Mouse (Mus musculus): Measurements from ENCODE around the gene Gab1. TPM values are rescaled to one million over a fixed set of nuclear protein-coding genes. Genes with fewer than 3 reads are reported as not detected.

The Gab1 gene
- total and polyA plus RNA-seq, 3 experiments, result 4.0 to 8.1 TPM; not detected in 1

DNA sequence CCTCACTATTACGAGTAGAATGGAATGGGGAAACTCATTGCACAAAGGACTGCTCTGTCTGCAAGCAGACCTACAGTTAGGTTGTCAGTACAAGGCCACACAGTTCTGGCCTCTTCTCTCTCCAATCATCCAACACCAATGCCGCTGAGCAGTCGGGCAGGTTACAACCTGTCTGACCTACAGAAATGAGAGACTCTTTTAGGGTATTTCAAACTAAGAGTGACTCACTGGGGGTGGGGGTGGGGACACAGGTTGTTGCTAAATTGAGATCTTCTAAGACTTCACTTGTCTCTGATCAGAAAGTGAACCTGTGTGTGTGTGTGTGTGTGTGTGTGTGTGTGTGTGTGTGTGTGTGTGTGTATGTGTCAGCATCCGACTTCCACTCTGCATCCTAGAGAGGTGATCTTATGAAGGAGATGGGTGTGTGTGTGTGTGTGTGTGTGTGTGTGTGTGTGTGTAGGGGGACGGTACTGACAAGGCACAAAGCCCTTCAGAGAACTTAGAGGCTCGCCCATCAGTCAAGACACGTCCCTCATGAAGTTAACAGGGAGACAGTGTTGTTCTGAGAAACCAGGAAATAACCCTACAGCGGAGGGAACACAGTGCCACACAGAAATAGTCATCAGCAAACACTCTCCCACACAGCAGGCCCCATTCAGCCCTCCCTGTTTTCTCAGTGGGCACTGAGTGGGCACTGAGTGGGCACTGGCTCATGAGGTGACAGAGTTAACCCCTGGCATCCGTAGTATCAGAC is 27.7 kb downstream of the Gab1 start:
- TF ChIP-seq TBP (IDR thresholded peaks at IDR 0.05; ENCODE audit: low read depth, low read length) (no peak), MXI1 (IDR thresholded peaks at IDR 0.05; ENCODE audit: low read depth, low read length) (no peak), SMC3 (IDR thresholded peaks at IDR 0.05; ENCODE audit: low read depth, low read length) (no peak)
- Histone ChIP-seq H3K79me2 (ENCODE audit: control insufficient read depth, insufficient read depth, low read length, poor library complexity) (no peaks in the 10 kb centered on the region), H3K27ac (ENCODE audit: control insufficient read depth, low read depth, low read length) (no peak overlapping the region), H3K4me3 (ENCODE audit: control insufficient read depth in 1 of 2, insufficient read depth in 1 of 2, low read depth in 2 of 2, low read length in 2 of 2) (no peak overlapping the region), H3K9ac (ENCODE audit: control insufficient read depth, low read depth, low read length, poor library complexity, severe bottlenecking) (no peak overlapping the region), H3K27me3 (ENCODE audit: control insufficient read depth in 1 of 2, insufficient read depth in 2 of 2, low read length in 2 of 2) (no peaks in the 10 kb centered on the region), H3K9me3 (replicated peaks; ENCODE audit: insufficient read depth, low read length) (no peaks in the 10 kb centered on the region), H3K4me1 (ENCODE audit: control insufficient read depth in 1 of 2, insufficient read depth in 2 of 2, low read length in 2 of 2) (peaks cover 7 to 10% of the 10 kb centered on the region in 2 experiments; a peak in 3 of 4 replicates), H3K36me3 (ENCODE audit: control insufficient read depth in 1 of 2, insufficient read depth in 2 of 2, low read length in 2 of 2) (peaks cover 0 to 12% of the 10 kb centered on the region in 2 experiments; a peak in 2 of 4 replicates)
- DNase-seq (ENCODE audit: low read depth, low spot score), result no peak

DNA sequence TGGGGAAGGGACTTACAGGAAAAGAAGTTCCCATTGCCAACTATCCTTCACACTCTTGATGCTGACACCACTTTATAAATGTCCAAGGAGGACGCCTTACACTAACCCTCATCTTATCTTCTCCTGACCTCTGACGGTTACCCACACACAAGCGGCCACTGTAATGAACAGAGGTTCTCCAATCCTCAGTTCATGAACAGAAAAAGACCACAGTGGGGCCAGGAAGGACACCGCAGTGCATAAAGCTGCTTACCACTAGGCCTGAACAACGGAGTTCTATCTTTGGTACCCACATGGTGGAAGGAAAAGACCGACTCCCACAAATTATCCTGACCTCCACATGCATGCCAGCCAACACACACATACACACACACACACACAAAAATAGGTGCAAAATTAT is 28.7 kb downstream of the Gab1 start:
- Histone ChIP-seq H3K9ac (ENCODE audit: control insufficient read depth, low read depth, low read length, poor library complexity, severe bottlenecking) (no peak overlapping the region), H3K4me1 (ENCODE audit: control insufficient read depth in 1 of 2, insufficient read depth in 2 of 2, low read length in 2 of 2) (peaks cover 7 to 9% of the 10 kb centered on the region in 2 experiments; a peak in 3 of 4 replicates), H3K79me2 (ENCODE audit: control insufficient read depth, insufficient read depth, low read length, poor library complexity) (no peaks in the 10 kb centered on the region), H3K27me3 (ENCODE audit: control insufficient read depth in 1 of 2, insufficient read depth in 2 of 2, low read length in 2 of 2) (no peaks in the 10 kb centered on the region), H3K27ac (ENCODE audit: control insufficient read depth, low read depth, low read length) (no peak overlapping the region), H3K9me3 (replicated peaks; ENCODE audit: insufficient read depth, low read length) (no peaks in the 10 kb centered on the region), H3K36me3 (ENCODE audit: control insufficient read depth in 1 of 2, insufficient read depth in 2 of 2, low read length in 2 of 2) (peaks cover 0 to 11% of the 10 kb centered on the region in 2 experiments; a peak in 2 of 4 replicates), H3K4me3 (ENCODE audit: control insufficient read depth in 1 of 2, insufficient read depth in 1 of 2, low read depth in 2 of 2, low read length in 2 of 2) (no peak overlapping the region)
- TF ChIP-seq MAX (IDR thresholded peaks at IDR 0.05; ENCODE audit: low read length) (no peak), MYC (IDR thresholded peaks at IDR 0.05; ENCODE audit: low read depth, low read length) (no peak), TCF12 (IDR thresholded peaks at IDR 0.05; ENCODE audit: low read depth, low read length) (no peak), CHD1 (IDR thresholded peaks at IDR 0.05; ENCODE audit: low read depth, low read length) (no peak), KAT2A (conservative IDR thresholded peaks at IDR 0.05; ENCODE audit: low read depth, low read length) (no peak), POLR2A (IDR thresholded peaks at IDR 0.05; ENCODE audit: control insufficient read depth in 1 of 2, insufficient read depth in 1 of 2, low read depth in 1 of 2, low read length in 2 of 2, poor library complexity in 1 of 2) (no peak), NRF1 (IDR thresholded peaks at IDR 0.05; ENCODE audit: insufficient read depth, low read depth, low read length, poor library complexity, severe bottlenecking) (no peak), HCFC1 (IDR thresholded peaks at IDR 0.05; ENCODE audit: low read depth, low read length) (no peak), USF2 (IDR thresholded peaks at IDR 0.05; ENCODE audit: borderline replicate concordance in 1 of 2, insufficient read depth in 1 of 2, low read depth in 1 of 2, low read length in 2 of 2) (no peak), BHLHE40 (IDR thresholded peaks at IDR 0.05; ENCODE audit: borderline replicate concordance, low read depth, low read length) (no peak), SIN3A (IDR thresholded peaks at IDR 0.05; ENCODE audit: low read length) (no peak), CHD2 (IDR thresholded peaks at IDR 0.05; ENCODE audit: low read length) (no peak), ZC3H11A (IDR thresholded peaks at IDR 0.05; ENCODE audit: low read depth, low read length) (no peak), E2F4 (IDR thresholded peaks at IDR 0.05; ENCODE audit: borderline replicate concordance, low read depth, low read length) (no peak), POLR2AphosphoS2 (IDR thresholded peaks at IDR 0.05; ENCODE audit: low read length) (no peak), CTCF (IDR thresholded peaks at IDR 0.05 in 2 of 3, conservative IDR thresholded peaks at IDR 0.05 in 1 of 3; ENCODE audit: control insufficient read depth in 1 of 3, insufficient read depth in 1 of 3, low read depth in 2 of 3, low read length in 3 of 3, poor library complexity in 1 of 3, severe bottlenecking in 1 of 3) (no peak)
- no peak for DNase-seq (ENCODE audit: low read depth, low spot score)
